Mouse (Mus musculus): ENCODE measurements around the gene Sox18. TPM values are rescaled to one million over a fixed set of nuclear protein-coding genes. Genes with fewer than 3 reads are reported as not detected.

Sox18 gene
- polyA plus RNA-seq, 1 experiment from 2014 or later: 10.4 TPM

GRCm38 (mm10) chr2:181662620-181663297 lies 8.7 kb downstream of the Sox18 start:
- Histone ChIP-seq H3K4me1 (peaks cover 27% of the 10 kb centered on the region), H3K27me3 (replicated peaks) (0 out of 2 replicates have a peak, but pooled peaks cover 2% of the 10 kb centered on the region), H3K36me3 (no peaks in the 10 kb centered on the region), H3K9me3 (replicated peaks) (no peaks in the 10 kb centered on the region), H3K4me2 (no peak overlapping the region), H3K4me3 (no peak overlapping the region), H3K9ac (no peak overlapping the region; the same call in 1 of the 2 replicates), H3K27ac (0 out of 2 replicates have a peak overlapping the region, but pooled peaks have one; percentile 26)
- WGBS (ENCODE audit: insufficient replicate concordance): 71% methylated on average over 3 of the region's 3 CpGs
- ATAC-seq: no peak

- no peak overlapping the region for H3K9ac ChIP-seq
- H3K36me3 ChIP-seq: peaks cover 24% of the 10 kb centered on the region
- H3K27ac ChIP-seq: no peak overlapping the region
- H3K4me3 ChIP-seq: no peak overlapping the region
- peak overlapping the region; percentile 31 for H3K4me2 ChIP-seq
- under 1% methylated on average over 9 of the region's 9 CpGs for WGBS (ENCODE audit: insufficient replicate concordance)
- no peaks in the 10 kb centered on the region for H3K9me3 ChIP-seq (replicated peaks)
- no peaks in the 10 kb centered on the region for H3K27me3 ChIP-seq (replicated peaks)
- peaks cover 35% of the 10 kb centered on the region for H3K4me1 ChIP-seq
- ATAC-seq: peak; percentile 77
These were observed 11.8 kb downstream of the Sox18 start for GRCm38 (mm10) chr2:181659609-181660055.

- Histone ChIP-seq H3K9me3 (replicated peaks) (no peaks in the 10 kb centered on the region), H3K4me1 (peaks cover 35% of the 10 kb centered on the region), H3K4me3 (no peak overlapping the region), H3K27ac (no peak overlapping the region), H3K9ac (no peak overlapping the region), H3K4me2 (peak overlapping the region; percentile 31), H3K36me3 (peaks cover 30% of the 10 kb centered on the region), H3K27me3 (replicated peaks) (no peaks in the 10 kb centered on the region)
- WGBS (ENCODE audit: insufficient replicate concordance): 28% methylated on average over 17 of the region's 17 CpGs
- peak; percentile 61 for ATAC-seq
These were observed 12.4 kb downstream of the Sox18 start for GRCm38 (mm10) chr2:181658930-181659555.

GRCm38 (mm10) chr2:181658528-181658927 lies 12.9 kb downstream of the Sox18 start:
- Histone ChIP-seq H3K4me2 (no peak overlapping the region), H3K4me3 (no peak overlapping the region), H3K9me3 (replicated peaks) (no peaks in the 10 kb centered on the region), H3K9ac (no peak overlapping the region), H3K36me3 (peaks cover 35% of the 10 kb centered on the region), H3K27me3 (replicated peaks) (no peaks in the 10 kb centered on the region), H3K27ac (no peak overlapping the region), H3K4me1 (peaks cover 34% of the 10 kb centered on the region)
- WGBS (ENCODE audit: insufficient replicate concordance): 76% methylated on average over 7 of the region's 7 CpGs
- ATAC-seq: no peak

- 56% methylated on average over 2 of the region's 2 CpGs for WGBS (ENCODE audit: insufficient replicate concordance)
- no peaks in the 10 kb centered on the region for H3K27me3 ChIP-seq (replicated peaks)
- ATAC-seq: no peak
- H3K27ac ChIP-seq: no peak overlapping the region
- no peaks in the 10 kb centered on the region for H3K9me3 ChIP-seq (replicated peaks)
- no peak overlapping the region for H3K9ac ChIP-seq
- H3K4me3 ChIP-seq: no peak overlapping the region
- H3K4me1 ChIP-seq: peaks cover 24% of the 10 kb centered on the region
- peaks cover 46% of the 10 kb centered on the region for H3K36me3 ChIP-seq
- no peak overlapping the region for H3K4me2 ChIP-seq
These were observed 14.0 kb downstream of the Sox18 start for GRCm38 (mm10) chr2:181657441-181657840.

- no peaks in the 10 kb centered on the region for H3K27me3 ChIP-seq (replicated peaks)
- no peak within 1 kb of the TSS for H3K9ac ChIP-seq
- no peak within 1 kb of the TSS for H3K4me2 ChIP-seq
- WGBS (ENCODE audit: insufficient replicate concordance): 62% methylated on average over 3 of the region's 3 CpGs
- no peak within 1 kb of the TSS for H3K27ac ChIP-seq
- no peak within 1 kb of the TSS for H3K4me3 ChIP-seq
- H3K36me3 ChIP-seq: peaks cover 53% of the 10 kb centered on the region
- peaks cover 24% of the 10 kb centered on the region for H3K4me1 ChIP-seq
- H3K9me3 ChIP-seq (replicated peaks): no peaks in the 10 kb centered on the region
- ATAC-seq: no peak
These were observed 14.7 kb downstream of the Sox18 start, which contains the start of gene Gm29797 for GRCm38 (mm10) chr2:181656734-181657133. Gene Gm29797 (plus strand): TSS chr2:181657034.

- no peak for ATAC-seq
- H3K4me2 ChIP-seq: no peak overlapping the region
- WGBS (ENCODE audit: insufficient replicate concordance): 79% methylated on average over 1 of the region's 1 CpGs
- H3K27ac ChIP-seq: no peak overlapping the region
- H3K4me1 ChIP-seq: peaks cover 11% of the 10 kb centered on the region
- no peaks in the 10 kb centered on the region for H3K9me3 ChIP-seq (replicated peaks)
- H3K9ac ChIP-seq: no peak overlapping the region
- H3K4me3 ChIP-seq: no peak overlapping the region
- H3K27me3 ChIP-seq (replicated peaks): no peaks in the 10 kb centered on the region
- H3K36me3 ChIP-seq: peaks cover 84% of the 10 kb centered on the region
These were observed 17.9 kb downstream of the Sox18 start for GRCm38 (mm10) chr2:181653523-181653922.

- Histone ChIP-seq H3K4me1 (peaks cover 11% of the 10 kb centered on the region), H3K36me3 (peaks cover 88% of the 10 kb centered on the region)
- ATAC-seq: no peak
These were observed 18.4 kb downstream of the Sox18 start for GRCm38 (mm10) chr2:181653065-181653464.

GRCm38 (mm10) chr2:181648926-181649325 lies 22.5 kb downstream of the Sox18 start:
- Histone ChIP-seq H3K9ac (no peak overlapping the region), H3K27me3 (replicated peaks) (no peaks in the 10 kb centered on the region), H3K4me2 (no peak overlapping the region), H3K27ac (no peak overlapping the region), H3K9me3 (replicated peaks) (no peaks in the 10 kb centered on the region), H3K36me3 (peaks cover 98% of the 10 kb centered on the region), H3K4me1 (no peaks in the 10 kb centered on the region), H3K4me3 (no peak overlapping the region)
- ATAC-seq: no peak
- WGBS (ENCODE audit: insufficient replicate concordance): 92% methylated on average over 10 of the region's 10 CpGs

More at GRCm38 (mm10) chr2:181653065-181653464, 18.4 kb downstream of the Sox18 start:
- H3K27me3 ChIP-seq (replicated peaks): no peaks in the 10 kb centered on the region
- no peak overlapping the region for H3K27ac ChIP-seq
- no peaks in the 10 kb centered on the region for H3K9me3 ChIP-seq (replicated peaks)
- no peak overlapping the region for H3K4me2 ChIP-seq
- H3K9ac ChIP-seq: no peak overlapping the region
- no peak overlapping the region for H3K4me3 ChIP-seq

GRCm38 (mm10) chr2:181646626-181647472 lies 24.6 kb downstream of the Sox18 start:
- ATAC-seq: no peak
- Histone ChIP-seq H3K27me3 (replicated peaks) (no peaks in the 10 kb centered on the region), H3K4me3 (no peak overlapping the region), H3K4me2 (no peak overlapping the region), H3K36me3 (peaks cover 96% of the 10 kb centered on the region), H3K27ac (no peak overlapping the region), H3K9ac (no peak overlapping the region), H3K9me3 (replicated peaks) (no peaks in the 10 kb centered on the region), H3K4me1 (no peaks in the 10 kb centered on the region)
- WGBS (ENCODE audit: insufficient replicate concordance): 81% methylated on average over 6 of the region's 6 CpGs

GRCm38 (mm10) chr2:181645666-181646065 lies 25.8 kb downstream of the Sox18 start:
- Histone ChIP-seq H3K36me3 (peaks cover 97% of the 10 kb centered on the region), H3K4me3 (no peak overlapping the region), H3K27ac (no peak overlapping the region), H3K4me1 (no peaks in the 10 kb centered on the region), H3K9ac (no peak overlapping the region), H3K27me3 (replicated peaks) (no peaks in the 10 kb centered on the region), H3K9me3 (replicated peaks) (no peaks in the 10 kb centered on the region), H3K4me2 (no peak overlapping the region)
- WGBS (ENCODE audit: insufficient replicate concordance): 98% methylated on average over 3 of the region's 3 CpGs
- ATAC-seq: no peak

GRCm38 (mm10) chr2:181644361-181644760 lies 27.1 kb downstream of the Sox18 start:
- WGBS (ENCODE audit: insufficient replicate concordance): 88% methylated on average over 2 of the region's 2 CpGs
- Histone ChIP-seq H3K27me3 (replicated peaks) (no peaks in the 10 kb centered on the region), H3K9me3 (replicated peaks) (no peaks in the 10 kb centered on the region), H3K4me2 (no peak overlapping the region), H3K4me3 (no peak overlapping the region), H3K27ac (no peak overlapping the region), H3K9ac (no peak overlapping the region), H3K4me1 (no peaks in the 10 kb centered on the region), H3K36me3 (peaks cover 97% of the 10 kb centered on the region)
- ATAC-seq: no peak

Measured in liver, embryonic 12.5 days (tissue).